ENCODE assay signal across 15 mouse cellular contexts in the genomic region with DNA sequence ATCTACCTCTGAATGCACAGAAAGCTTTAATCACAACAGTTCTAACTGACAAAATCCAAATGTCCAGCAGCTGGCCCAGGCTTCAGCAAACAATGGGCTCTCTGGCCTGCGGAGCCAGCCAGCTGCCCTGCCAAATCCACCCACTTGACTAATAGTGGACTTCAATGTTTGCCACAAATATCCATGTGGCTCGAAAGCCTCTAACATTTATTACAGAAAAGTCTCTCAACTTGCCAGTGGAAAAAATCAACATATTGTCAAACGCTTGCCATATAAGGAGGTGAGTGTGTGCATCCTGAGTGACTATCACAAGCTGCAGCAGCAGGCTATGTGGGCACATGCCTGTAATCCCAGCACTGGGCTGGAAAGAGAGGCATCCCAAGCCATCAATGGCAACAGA. TPM values are rescaled to one million over a fixed set of nuclear protein-coding genes. Genes with fewer than 3 reads are reported as not detected.
DNase-seq lines count a peak whose midpoint lies in the region; ATAC-seq and TF ChIP-seq lines count a peak whose summit lies in the region.
"Had no signal": no experiment of that assay in that cellular context is flagged by ENCODE, and none has a peak within 500 bp of the region (broad histone marks: within the 10 kb centered on the region; RNA-seq: fewer than 3 reads in every experiment).

No protein-coding gene starts in this region.

- no peak overlapping the region for H3K4me2 ChIP-seq in lung, embryonic 15.5 days
- no peak overlapping the region for H3K4me2 ChIP-seq in lung, postnatal 0 days (replicated peaks; ENCODE audit: low read depth, low read length)
- H3K4me2 ChIP-seq in liver, postnatal 0 days (ENCODE audit: low read depth, low read length): no peak overlapping the region
- H3K4me2 ChIP-seq: hindbrain, embryonic 14.5 days; midbrain, embryonic 12.5 days had no signal

- ATAC-seq in lung, embryonic 15.5 days (ENCODE audit: borderline replicate concordance, extremely low read depth, low FRiP score, low TSS enrichment): no peak
- ATAC-seq in lung, postnatal 0 days: no peak
- ATAC-seq in liver, postnatal 0 days: no peak
- ATAC-seq: forebrain, postnatal 0 days had no signal

- WGBS in lung, embryonic 15.5 days: 50% methylated on average over 3 of the region's 3 CpGs
- 59% methylated on average over 3 of the region's 3 CpGs for WGBS in lung, postnatal 0 days
- WGBS in liver, postnatal 0 days (ENCODE audit: insufficient replicate concordance): 73% methylated on average over 3 of the region's 3 CpGs

- TF ChIP-seq CTCF in gastrocnemius, adult 2 months (IDR thresholded peaks at IDR 0.05): no peak
- no peak for TF ChIP-seq CTCF in lung, postnatal 0 days (IDR thresholded peaks at IDR 0.05)
- no peak for TF ChIP-seq CTCF in liver, postnatal 0 days (IDR thresholded peaks at IDR 0.05; ENCODE audit: low read depth)

- H3K9ac ChIP-seq in lung, embryonic 15.5 days: no peak overlapping the region
- H3K9ac ChIP-seq in lung, postnatal 0 days (replicated peaks; ENCODE audit: low read depth): no peak overlapping the region
- no peak overlapping the region for H3K9ac ChIP-seq in liver, postnatal 0 days (replicated peaks)
- H3K9ac ChIP-seq: forebrain, postnatal 0 days; hindbrain, embryonic 14.5 days; lung, embryonic 14.5 days; midbrain, embryonic 12.5 days had no signal

- H3K9me3 ChIP-seq in lung, embryonic 15.5 days: no peaks in the 10 kb centered on the region
- H3K9me3 ChIP-seq in lung, postnatal 0 days (ENCODE audit: low read length): no peaks in the 10 kb centered on the region
- no peaks in the 10 kb centered on the region for H3K9me3 ChIP-seq in liver, postnatal 0 days (ENCODE audit: low read length)
- H3K9me3 ChIP-seq: midbrain, embryonic 12.5 days had no signal

- no peaks in the 10 kb centered on the region for H3K27me3 ChIP-seq in lung, embryonic 15.5 days
- no peaks in the 10 kb centered on the region for H3K27me3 ChIP-seq in lung, postnatal 0 days (replicated peaks; ENCODE audit: insufficient read depth, low read length)
- no peaks in the 10 kb centered on the region for H3K27me3 ChIP-seq in liver, postnatal 0 days (ENCODE audit: insufficient read depth, low read length)
- H3K27me3 ChIP-seq: midbrain, embryonic 12.5 days had no signal

- H3K36me3 ChIP-seq in lung, embryonic 15.5 days: no peaks in the 10 kb centered on the region
- H3K36me3 ChIP-seq in lung, postnatal 0 days (ENCODE audit: insufficient read depth, low read length): no peaks in the 10 kb centered on the region
- no peaks in the 10 kb centered on the region for H3K36me3 ChIP-seq in liver, postnatal 0 days (replicated peaks; ENCODE audit: insufficient read depth, low read length)

- H3K27ac ChIP-seq in gastrocnemius, adult 2 months: peak overlapping the region; percentile 97; the same call in 1 of the 2 replicates
- 0 out of 2 replicates have a peak overlapping the region, but pooled peaks have one; percentile 0 for H3K27ac ChIP-seq in lung, embryonic 15.5 days
- no peak overlapping the region for H3K27ac ChIP-seq in lung, postnatal 0 days (ENCODE audit: low read length)
- peak overlapping the region; percentile 85; the same call in 1 of the 2 replicates for H3K27ac ChIP-seq in liver, postnatal 0 days (ENCODE audit: low read depth)
- H3K27ac ChIP-seq: hindbrain, embryonic 14.5 days; midbrain, embryonic 12.5 days had no signal

- no peak overlapping the region for H3K4me3 ChIP-seq in gastrocnemius, adult 2 months
- H3K4me3 ChIP-seq in lung, embryonic 15.5 days: no peak overlapping the region
- H3K4me3 ChIP-seq in lung, postnatal 0 days (ENCODE audit: low read depth, low read length): no peak overlapping the region
- no peak overlapping the region for H3K4me3 ChIP-seq in liver, postnatal 0 days (ENCODE audit: low read depth, low read length)
- H3K4me3 ChIP-seq: midbrain, embryonic 12.5 days had no signal

- peaks cover 25% of the 10 kb centered on the region for H3K4me1 ChIP-seq in lung, embryonic 15.5 days
- H3K4me1 ChIP-seq in lung, postnatal 0 days (ENCODE audit: insufficient read depth, low read depth, low read length): peaks cover 22% of the 10 kb centered on the region; the same call in 1 of the 2 replicates
- peaks cover 51% of the 10 kb centered on the region for H3K4me1 ChIP-seq in liver, postnatal 0 days (ENCODE audit: insufficient read depth)

- TF ChIP-seq EP300 in lung, postnatal 0 days (IDR thresholded peaks at IDR 0.05): no peak
- TF ChIP-seq EP300 in liver, postnatal 0 days (IDR thresholded peaks at IDR 0.05; ENCODE audit: low read depth): no peak

- DNase-seq in gastrocnemius, adult 2 months: no peak
- DNase-seq in gastrocnemius, postnatal 25 days: no peak
- no peak for DNase-seq in lung, postnatal 0 days (ENCODE audit: low spot score)
- peak; percentile 38 for DNase-seq in brain, adult 2 months (ENCODE audit: low read depth, low spot score)
- no peak for DNase-seq in liver, postnatal 0 days
- no peak for DNase-seq in left cerebral cortex, postnatal 36 days (ENCODE audit: low spot score in 2 of 2)
- no peak for DNase-seq in embryo, embryonic 11 days
- DNase-seq: cerebellum, adult 2 months; forebrain, postnatal 0 days; gastrocnemius, postnatal 10 days; kidney, adult 9 months; lung, embryonic 14.5 days had no signal

- intact Hi-C loops in gastrocnemius, adult 2 months (cut with DNase I): no loop called here
- intact Hi-C loops in left cerebral cortex, postnatal 36 days (cut with DNase I): no loop called here

RNA-seq across cellular contexts. Expression of a gene that starts 1.7 kb away (rescaled TPM):
- total RNA-seq in gastrocnemius, adult 2 months (2021): 10 to 100 TPM; 39.5 to 43.3 TPM
- 10 to 100 TPM; 33.2 to 35.6 TPM for total RNA-seq in gastrocnemius, postnatal 25 days (2021)
- 48.7 and 52.7 TPM in 2 replicates for polyA plus RNA-seq in lung, embryonic 15.5 days (2015; fragmentation: Nextera tagmentation; extraction: Ambion mirVana)
- 35.1 and 37.6 TPM in 2 replicates for polyA plus RNA-seq in lung, postnatal 0 days (2015; fragmentation: Nextera tagmentation; extraction: Ambion mirVana)
- polyA plus RNA-seq in liver, postnatal 0 days (2015; fragmentation: Nextera tagmentation; extraction: Ambion mirVana): 7.9 and 8.6 TPM in 2 replicates
- total RNA-seq in left cerebral cortex, postnatal 36 days (2021): 100 to 1,000 TPM; 136 to 141 TPM

RNA-seq across cellular contexts. Expression of a gene that starts 48.8 kb away (rescaled TPM):
- 10 to 100 TPM; 14.1 to 16.7 TPM for total RNA-seq in gastrocnemius, adult 2 months (2021)
- total RNA-seq in gastrocnemius, postnatal 25 days (2021): 10 to 100 TPM; 11.9 to 12.1 TPM
- 6.4 and 6.6 TPM in 2 replicates for polyA plus RNA-seq in lung, embryonic 15.5 days (2015; fragmentation: Nextera tagmentation; extraction: Ambion mirVana)
- polyA plus RNA-seq in lung, postnatal 0 days (2015; fragmentation: Nextera tagmentation; extraction: Ambion mirVana): 2.7 and 2.8 TPM in 2 replicates
- 1.3 and 1.4 TPM in 2 replicates for polyA plus RNA-seq in liver, postnatal 0 days (2015; fragmentation: Nextera tagmentation; extraction: Ambion mirVana)
- total RNA-seq in left cerebral cortex, postnatal 36 days (2021): 1 to 10 TPM; 6.7 to 7.7 TPM

RNA-seq across cellular contexts. Expression of a gene that starts 49.0 kb away (rescaled TPM):
- 1 to 10 TPM in 1 of 2 experiments, under 1 TPM in 1; 0.59 to 1.4 TPM for total RNA-seq in gastrocnemius, adult 2 months (2021)
- total RNA-seq in gastrocnemius, postnatal 25 days (2021): 1 to 10 TPM in 1 of 2 experiments, under 1 TPM in 1; 0.91 to 1.3 TPM
- 16.0 and 16.9 TPM in 2 replicates for polyA plus RNA-seq in lung, embryonic 15.5 days (2015; fragmentation: Nextera tagmentation; extraction: Ambion mirVana)
- polyA plus RNA-seq in lung, postnatal 0 days (2015; fragmentation: Nextera tagmentation; extraction: Ambion mirVana): 14.4 and 16.5 TPM in 2 replicates
- 0.43 and 0.62 TPM in 2 replicates for polyA plus RNA-seq in liver, postnatal 0 days (2015; fragmentation: Nextera tagmentation; extraction: Ambion mirVana)
- total RNA-seq in left cerebral cortex, postnatal 36 days (2021): 100 to 1,000 TPM; 738 to 861 TPM

RNA-seq across cellular contexts. Expression of a gene that starts 53.3 kb away (rescaled TPM):
- 10 to 100 TPM; 30.6 to 31.1 TPM for total RNA-seq in gastrocnemius, adult 2 months (2021)
- 10 to 100 TPM; 28.7 to 30.3 TPM for total RNA-seq in gastrocnemius, postnatal 25 days (2021)
- 186 TPM in 2 replicates for polyA plus RNA-seq in lung, embryonic 15.5 days (2015; fragmentation: Nextera tagmentation; extraction: Ambion mirVana)
- 151 and 170 TPM in 2 replicates for polyA plus RNA-seq in lung, postnatal 0 days (2015; fragmentation: Nextera tagmentation; extraction: Ambion mirVana)
- polyA plus RNA-seq in liver, postnatal 0 days (2015; fragmentation: Nextera tagmentation; extraction: Ambion mirVana): 92.7 and 97.5 TPM in 2 replicates
- total RNA-seq in left cerebral cortex, postnatal 36 days (2021): 10 to 100 TPM; 51.5 to 52.9 TPM

Comparison
In these comparisons a context has a peak if more than half of its experiments do, and no peak if none do; other contexts are left out.
1. RNA of a gene that starts 49.0 kb away (total RNA-seq): 738 to 861 TPM in left cerebral cortex, postnatal 36 days; 0.59 to 1.4 TPM in gastrocnemius, adult 2 months and 0.91 to 1.3 TPM in gastrocnemius, postnatal 25 days; every median in the first group is over 100 times any median in the second.